Mouse (Mus musculus) testis, adult 2 months (tissue): Measurements from ENCODE around the gene Trio. TPM values are rescaled to one million over a fixed set of nuclear protein-coding genes. Genes with fewer than 3 reads are reported as not detected.

Experiments
- H3K27ac ChIP-seq: fragments of 200-500 bp; 2 replicates; pipeline ENCODE4 v1.5.1; 2012; ENCODE audit warnings: low read depth, low read length; ENCODE audit not compliant: control insufficient read depth, insufficient read depth
- H3K27me3 ChIP-seq: fragments of 200-500 bp; 2 replicates; pipeline ENCODE4 v1.6.1; 2012; ENCODE audit warnings: mild to moderate bottlenecking, low read length, moderate library complexity; ENCODE audit not compliant: control insufficient read depth, insufficient read depth
- H3K36me3 ChIP-seq: fragments of 200-500 bp; 2 replicates; pipeline ENCODE4 v1.6.1; 2012; ENCODE audit warnings: mild to moderate bottlenecking, low read length; ENCODE audit not compliant: control insufficient read depth, insufficient read depth
- H3K4me1 ChIP-seq: fragments of 200-500 bp; 2 replicates; pipeline ENCODE4 v1.6.1; 2012; ENCODE audit warnings: low read length; ENCODE audit not compliant: control insufficient read depth, insufficient read depth
- H3K4me3 ChIP-seq: fragments of 200-500 bp; 2 replicates; pipeline ENCODE4 v1.5.1; 2012; ENCODE audit warnings: low read depth, mild to moderate bottlenecking, low read length, moderate library complexity, mixed read lengths; ENCODE audit not compliant: control insufficient read depth
- CTCF ChIP-seq: fragments of 200-500 bp; IDR thresholded peaks from 2 replicates; pipeline ENCODE4 v1.5.1; 2012; ENCODE audit warnings: low read depth, mild to moderate bottlenecking, inconsistent platforms, low read length, moderate library complexity; ENCODE audit not compliant: control insufficient read depth, insufficient read depth, insufficient replicate concordance
- POLR2A ChIP-seq: fragments of 200-500 bp; IDR thresholded peaks from 2 replicates; pipeline ENCODE4 v1.6.1; 2012; ENCODE audit warnings: low read depth, mild to moderate bottlenecking, inconsistent platforms, low read length, moderate library complexity; ENCODE audit not compliant: control insufficient read depth
- polyA plus RNA-seq: library from polyadenylated mRNA; depleted of rRNA; stranded (reverse); fragments of >200 nt; gene quantifications from 2 replicates; pipeline ENCODE4 v1.2.3, GENCODE M21; 2012

The Trio gene
- polyA plus RNA-seq, 1 experiment = 18.8 TPM

DNA sequence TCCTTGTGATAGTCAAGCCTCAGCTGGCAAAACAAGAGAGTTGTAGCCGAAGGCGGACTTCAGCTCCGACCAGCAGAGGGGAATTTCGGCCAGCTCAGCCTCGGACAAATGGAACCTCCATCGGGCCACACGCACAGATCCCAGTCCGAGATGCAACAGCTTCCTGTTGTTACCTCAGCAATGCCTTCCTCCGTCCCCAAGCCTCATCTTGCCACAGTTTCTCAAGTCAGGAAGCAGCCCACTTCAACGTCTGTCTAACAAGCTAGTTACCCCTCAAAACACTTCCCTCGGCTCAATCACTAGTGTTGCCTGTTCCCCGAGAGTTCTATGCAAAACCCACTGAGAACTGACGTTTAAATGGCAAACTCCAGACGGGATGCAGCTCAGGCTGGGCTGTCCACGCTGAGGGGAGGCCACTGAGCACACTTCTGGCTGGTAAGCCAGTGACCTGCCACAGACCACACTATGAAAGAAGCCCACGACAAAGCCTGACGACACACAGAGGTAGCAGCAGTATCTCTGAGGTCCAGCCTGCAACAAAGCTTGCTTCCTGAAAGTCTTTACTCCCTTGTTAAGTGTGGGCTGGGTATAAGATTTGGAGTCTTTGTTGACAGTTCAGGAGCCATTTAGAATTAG is 34.5 kb downstream of the Trio start:
- Histone ChIP-seq H3K36me3 (no peaks in the 10 kb centered on the region), H3K27ac (no peak overlapping the region), H3K27me3 (no peaks in the 10 kb centered on the region), H3K4me1 (no peaks in the 10 kb centered on the region), H3K4me3 (no peak overlapping the region)
- TF ChIP-seq CTCF (no peak), POLR2A (no peak)

DNA sequence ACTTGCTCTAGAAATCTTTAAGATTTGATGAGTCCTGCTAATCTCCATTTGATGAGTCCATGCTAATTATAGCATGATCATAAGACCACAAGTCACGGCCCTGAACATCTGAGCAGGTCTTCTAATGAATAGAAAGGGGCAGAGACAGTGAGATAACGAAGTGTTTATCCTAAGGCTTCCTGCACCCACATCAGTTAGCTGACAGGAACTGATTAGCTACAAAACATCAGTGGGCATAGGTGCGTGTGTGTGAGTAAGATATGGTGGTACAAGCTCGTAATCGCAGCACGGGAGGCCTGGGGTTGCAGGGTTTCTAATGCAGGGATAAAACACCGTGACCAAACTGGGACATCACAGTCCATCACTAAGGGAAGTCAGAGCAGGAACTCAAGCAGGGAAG is 37.7 kb downstream of the Trio start:
- no peaks in the 10 kb centered on the region for H3K27me3 ChIP-seq
- TF ChIP-seq CTCF (no peak), POLR2A (no peak)
- no peak overlapping the region for H3K27ac ChIP-seq
- H3K36me3 ChIP-seq = no peaks in the 10 kb centered on the region
- H3K4me1 ChIP-seq = no peaks in the 10 kb centered on the region
- H3K4me3 ChIP-seq = no peak overlapping the region

GRCm38 (mm10) chr15:27984881-27985280 is 40.8 kb downstream of the Trio start:
- H3K36me3 ChIP-seq = no peaks in the 10 kb centered on the region
- H3K4me1 ChIP-seq = no peaks in the 10 kb centered on the region; the same call in 1 of the 2 replicates
- H3K27me3 ChIP-seq = no peaks in the 10 kb centered on the region
- no peak for TF ChIP-seq POLR2A
- TF ChIP-seq CTCF = no peak
- no peak overlapping the region for H3K4me3 ChIP-seq
- H3K27ac ChIP-seq = no peak overlapping the region

DNA sequence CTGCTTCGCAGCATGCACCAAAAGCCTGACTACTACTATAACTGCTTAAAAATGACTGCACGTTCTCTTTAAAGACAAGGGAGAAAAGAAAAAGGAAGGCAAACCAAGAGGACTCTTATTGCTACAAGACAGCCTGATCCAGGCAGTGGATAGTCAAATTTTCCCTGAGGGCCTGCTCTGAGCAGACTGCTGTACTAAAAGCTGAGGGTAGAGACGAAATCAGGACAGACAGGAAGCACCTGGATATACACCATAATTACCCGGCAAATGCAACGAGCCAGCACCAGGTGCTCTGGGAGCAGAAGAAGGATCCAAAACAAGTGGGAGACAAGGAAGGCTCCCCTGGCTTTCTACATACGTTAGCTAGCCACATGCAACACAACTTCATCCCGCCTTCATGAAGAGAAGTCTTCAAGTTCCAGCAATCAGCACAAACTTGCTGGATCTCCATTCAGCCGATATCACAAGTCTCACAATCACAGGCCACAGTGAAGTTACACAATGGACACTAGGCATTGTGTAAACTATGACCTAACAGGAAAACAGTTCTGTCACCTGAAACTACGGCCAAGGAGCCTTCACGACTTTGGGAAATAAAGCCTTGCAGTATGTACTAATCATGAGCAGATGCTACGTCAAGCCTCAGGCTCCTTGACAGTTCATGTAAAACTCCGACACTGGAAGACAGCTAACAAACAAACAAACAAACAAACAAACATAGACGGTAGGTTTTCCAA is 43.7 kb downstream of the Trio start:
- TF ChIP-seq POLR2A = no peak
- TF ChIP-seq CTCF = no peak
- no peaks in the 10 kb centered on the region for H3K27me3 ChIP-seq
- H3K27ac ChIP-seq = no peak overlapping the region
- no peaks in the 10 kb centered on the region for H3K36me3 ChIP-seq
- H3K4me3 ChIP-seq = no peak overlapping the region
- H3K4me1 ChIP-seq = no peaks in the 10 kb centered on the region; the same call in 1 of the 2 replicates

DNA sequence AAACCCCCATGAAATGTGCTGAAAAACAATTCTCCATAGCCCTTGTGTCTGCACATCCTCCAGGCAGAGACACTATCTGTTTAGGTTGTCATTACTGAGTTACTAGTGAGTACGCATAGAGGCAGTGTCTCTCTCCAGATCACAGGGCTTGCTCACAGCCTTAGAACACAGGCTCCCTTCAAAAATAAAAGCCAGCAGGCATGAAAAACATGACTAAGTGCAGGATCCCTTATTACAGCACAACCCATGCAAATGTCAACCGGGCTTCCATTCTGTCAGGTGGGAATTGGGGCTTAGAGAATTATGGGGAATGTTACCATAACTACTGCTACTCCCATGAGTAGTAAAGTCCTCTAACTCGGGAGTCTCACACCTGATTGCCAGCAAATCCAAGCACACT is 44.4 kb downstream of the Trio start:
- TF ChIP-seq CTCF (no peak), POLR2A (no peak)
- Histone ChIP-seq H3K4me3 (no peak overlapping the region), H3K27me3 (no peaks in the 10 kb centered on the region)

GRCm38 (mm10) chr15:27980436-27980835 is 45.2 kb downstream of the Trio start:
- TF ChIP-seq CTCF (no peak), POLR2A (no peak)
- Histone ChIP-seq H3K4me3 (no peak overlapping the region), H3K27me3 (no peaks in the 10 kb centered on the region), H3K4me1 (no peaks in the 10 kb centered on the region; the same call in 1 of the 2 replicates), H3K36me3 (no peaks in the 10 kb centered on the region), H3K27ac (no peak overlapping the region)

More for the DNA sequence above, 44.4 kb downstream of the Trio start:
- Histone ChIP-seq H3K27ac (no peak overlapping the region), H3K36me3 (no peaks in the 10 kb centered on the region), H3K4me1 (no peaks in the 10 kb centered on the region; the same call in 1 of the 2 replicates)

DNA sequence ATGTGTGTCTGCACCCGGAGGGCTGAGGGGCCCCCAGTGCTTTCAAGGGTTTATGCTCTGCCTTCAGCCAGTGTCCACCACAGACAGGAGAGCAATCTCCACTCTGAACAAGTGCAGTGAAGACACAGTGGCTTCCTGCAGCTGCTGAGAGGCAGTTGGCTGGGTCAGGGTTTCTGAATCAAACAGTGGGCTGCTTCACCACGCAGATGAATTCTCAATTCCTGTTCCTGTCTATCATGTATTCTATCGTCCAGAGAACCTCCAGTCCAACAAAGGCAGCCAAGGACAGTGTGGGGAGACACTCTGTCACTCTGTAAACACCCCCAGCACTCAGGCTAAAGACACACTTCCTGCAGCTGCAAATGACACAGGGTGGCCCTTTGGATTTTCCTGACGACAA is 48.7 kb downstream of the Trio start:
- Histone ChIP-seq H3K27ac (no peak overlapping the region), H3K36me3 (no peaks in the 10 kb centered on the region), H3K4me1 (no peaks in the 10 kb centered on the region; the same call in 1 of the 2 replicates), H3K4me3 (no peak overlapping the region), H3K27me3 (no peaks in the 10 kb centered on the region)
- no peak for TF ChIP-seq POLR2A
- TF ChIP-seq CTCF = no peak
